Mouse (Mus musculus) activated CD4-positive, CD25-positive, alpha-beta regulatory T cell, adult 4 months (primary cell): ENCODE results near the gene Ccdc146. TPM values are rescaled to one million over a fixed set of nuclear protein-coding genes. Genes with fewer than 3 reads are reported as not detected.

Experiments
- ATAC-seq: one replicate; pipeline ENCODE4 v1.8.0; 2017
- polyA plus RNA-seq, 2 experiments: library from polyadenylated mRNA; unstranded; fragments of 100-300 nt; shearing (Covaris generic); gene quantifications; one replicate each; pipeline ENCODE4 v1.2.1; 2017

Gene Ccdc146
- polyA plus RNA-seq, 2 experiments from 2014 or later = 0.60 to 0.61 TPM

GRCm38 (mm10) chr5:21263202-21264055 is 161.0 kb downstream of the Ccdc146 start:
- ATAC-seq = no peak

- ATAC-seq = no peak
These were observed 163.2 kb downstream of the Ccdc146 start for GRCm38 (mm10) chr5:21261202-21261844.

- no peak for ATAC-seq
These were observed 163.7 kb downstream of the Ccdc146 start for GRCm38 (mm10) chr5:21260746-21261145.

GRCm38 (mm10) chr5:21257806-21258205 is 166.7 kb downstream of the Ccdc146 start:
- no peak for ATAC-seq

- ATAC-seq = no peak
These were observed 167.4 kb downstream of the Ccdc146 start for GRCm38 (mm10) chr5:21257126-21257525.

GRCm38 (mm10) chr5:21255551-21256132 is 168.8 kb downstream of the Ccdc146 start:
- peak; percentile 73 for ATAC-seq

GRCm38 (mm10) chr5:21254731-21255525 is 169.5 kb downstream of the Ccdc146 start:
- ATAC-seq = peak; percentile 57

- ATAC-seq = no peak
These were observed 175.6 kb downstream of the Ccdc146 start for GRCm38 (mm10) chr5:21248834-21249233.

- ATAC-seq = no peak
These were observed 176.6 kb downstream of the Ccdc146 start for GRCm38 (mm10) chr5:21247916-21248315.

- ATAC-seq = no peak
These were observed 177.7 kb downstream of the Ccdc146 start for GRCm38 (mm10) chr5:21246794-21247193.

- ATAC-seq = no peak
These were observed 179.2 kb downstream of the Ccdc146 start for GRCm38 (mm10) chr5:21245241-21245640.

- ATAC-seq = no peak
These were observed 179.9 kb downstream of the Ccdc146 start for GRCm38 (mm10) chr5:21244575-21244974.

Other genes starting within 250 kb of the Ccdc146 start
- 10 to 100 TPM; 36.6 to 38.8 TPM for gene Gsap, start 238.4 kb downstream of the Ccdc146 start, polyA plus RNA-seq
- gene Fgl2, start 52.0 kb downstream of the Ccdc146 start, polyA plus RNA-seq = 10 to 100 TPM; 27.5 to 28.0 TPM
- 1 to 10 TPM; 2.4 to 2.6 TPM for gene Fam185a, start 281 bp upstream of the Ccdc146 start, polyA plus RNA-seq
- gene Lrrc17, start 118.9 kb upstream of the Ccdc146 start, polyA plus RNA-seq = under 1 TPM in 1 of 2 experiments, not detected in 1; 0.16 TPM
- gene Fbxl13, start 221.0 kb upstream of the Ccdc146 start, polyA plus RNA-seq = not detected
- 10 to 100 TPM; 32.4 to 36.9 TPM for gene Armc10, start 221.1 kb upstream of the Ccdc146 start, polyA plus RNA-seq